Mouse (Mus musculus) stomach, embryonic 14.5 days (tissue): ENCODE measurements at regions not wholly inside any gene's neighbourhood (a gene's known extent, or its start where the extent isn't known, plus 50 kb on each side); places are given as distances from the start of the nearest gene placed in this dataset.

Source experiments
- ATAC-seq: fragments of 200-750 bp; cut with Nextera tagmentation; 2 replicates; pipeline ENCODE4 v1.8.0; 2017; ENCODE audit warnings: low read depth, moderate TSS enrichment; ENCODE audit not compliant: insufficient number of reproducible peaks, insufficient read depth, low FRiP score
- H3K27ac ChIP-seq: fragments of 300-500 bp; sonication (generic); 2 replicates; pipeline ENCODE4 v1.5.1; 2014; ENCODE audit warnings: mild to moderate bottlenecking, low read length, moderate library complexity, mixed read lengths
- H3K27me3 ChIP-seq: fragments of 300-500 bp; sonication (generic); 2 replicates; pipeline ENCODE4 v1.6.1; 2014; ENCODE audit warnings: low read length, control low read depth, mixed read lengths; ENCODE audit not compliant: control insufficient read depth, insufficient read depth
- H3K36me3 ChIP-seq: fragments of 300-500 bp; sonication (generic); 2 replicates; pipeline ENCODE4 v1.6.1; 2014; ENCODE audit warnings: mild to moderate bottlenecking, control low read depth, low read length, moderate library complexity, mixed read lengths; ENCODE audit not compliant: control insufficient read depth, insufficient read depth
- H3K4me1 ChIP-seq: fragments of 300-500 bp; sonication (generic); 2 replicates; pipeline ENCODE4 v1.6.1; 2014; ENCODE audit warnings: low read length, control low read depth, mixed read lengths; ENCODE audit not compliant: control insufficient read depth, insufficient read depth
- H3K4me2 ChIP-seq: fragments of 300-500 bp; sonication (generic); replicated peaks from 2 replicates; pipeline ENCODE4 v1.6.1; 2014; ENCODE audit warnings: low read depth, low read length, control low read depth
- H3K4me3 ChIP-seq: fragments of 300-500 bp; sonication (generic); 2 replicates; pipeline ENCODE4 v1.5.1; 2014; ENCODE audit warnings: low read depth, low read length, control low read depth
- H3K9ac ChIP-seq: fragments of 300-500 bp; sonication (generic); replicated peaks from 2 replicates; pipeline ENCODE4 v1.6.1; 2014; ENCODE audit warnings: low read depth, mild to moderate bottlenecking, control low read depth, low read length, moderate library complexity, mixed read lengths
- H3K9me3 ChIP-seq: fragments of 300-500 bp; sonication (generic); 2 replicates; pipeline ENCODE4 v1.6.1; 2016; ENCODE audit warnings: low read depth, low read length, control low read depth; ENCODE audit not compliant: control insufficient read depth
- WGBS: fragments of 180-500 bp; shearing (Covaris S2); extraction: QIAGEN DNeasy Blood & Tissue Kit; methylation state at CpG from one replicate; pipeline ENCODE4 v1.1.7; 2014; 5-methylcytosine and 5-hydroxymethylcytosine counted together

DNA sequence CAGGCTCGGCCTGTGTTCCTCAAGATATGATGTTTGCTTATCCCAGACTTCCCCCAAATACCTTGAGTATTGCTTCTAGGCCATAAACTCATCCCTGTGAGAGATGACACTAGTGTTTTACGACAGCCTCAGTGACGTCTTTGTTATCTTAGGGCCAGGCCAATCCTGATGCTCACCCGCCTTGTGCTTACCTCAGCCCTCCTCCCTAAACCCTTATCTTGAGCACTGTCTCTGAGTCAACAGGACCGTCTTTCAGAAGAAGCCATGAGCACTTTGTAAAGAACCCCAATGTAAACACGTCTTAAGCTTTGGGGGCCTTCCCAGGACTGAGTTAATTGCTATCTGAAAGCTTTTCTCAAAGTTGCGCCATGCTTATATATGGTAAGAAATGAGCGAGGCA lies 212.3 kb upstream of the Prickle1 start:
- Histone ChIP-seq H3K4me2 (no peak overlapping the region), H3K27ac (no peak overlapping the region), H3K9ac (no peak overlapping the region), H3K4me1 (no peaks in the 10 kb centered on the region), H3K9me3 (no peaks in the 10 kb centered on the region), H3K4me3 (no peak overlapping the region), H3K36me3 (no peaks in the 10 kb centered on the region), H3K27me3 (no peaks in the 10 kb centered on the region)
- 54% methylated on average over 8 of the region's 8 CpGs for WGBS
- ATAC-seq = no peak

DNA sequence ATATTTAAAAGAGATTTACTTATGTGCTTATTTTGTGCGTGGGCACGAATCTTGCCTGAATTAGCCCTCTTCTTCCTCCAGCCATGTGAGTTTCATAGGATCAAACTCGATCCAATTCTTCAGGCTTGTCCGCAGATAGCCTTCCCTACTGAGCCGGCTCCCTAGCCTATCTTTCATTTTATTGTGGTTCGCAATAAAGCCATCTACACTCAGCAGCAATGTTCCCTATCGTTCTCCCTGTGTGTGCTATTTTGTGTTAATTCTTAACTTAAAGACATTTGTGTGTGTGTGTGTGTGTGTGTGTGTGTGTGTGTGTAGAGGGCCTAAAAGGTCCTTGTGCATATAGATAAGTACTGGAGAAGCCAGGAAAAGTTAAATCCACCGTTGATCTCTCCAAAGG lies 211.8 kb upstream of the Prickle1 start:
- H3K27me3 ChIP-seq = no peaks in the 10 kb centered on the region
- WGBS = 88% methylated on average over 8 of the region's 8 CpGs
- no peak overlapping the region for H3K4me3 ChIP-seq
- no peak overlapping the region for H3K9ac ChIP-seq
- no peak for ATAC-seq
- no peak overlapping the region for H3K4me2 ChIP-seq
- no peaks in the 10 kb centered on the region for H3K36me3 ChIP-seq
- H3K27ac ChIP-seq = no peak overlapping the region
- H3K4me1 ChIP-seq = no peaks in the 10 kb centered on the region
- H3K9me3 ChIP-seq = no peaks in the 10 kb centered on the region

DNA sequence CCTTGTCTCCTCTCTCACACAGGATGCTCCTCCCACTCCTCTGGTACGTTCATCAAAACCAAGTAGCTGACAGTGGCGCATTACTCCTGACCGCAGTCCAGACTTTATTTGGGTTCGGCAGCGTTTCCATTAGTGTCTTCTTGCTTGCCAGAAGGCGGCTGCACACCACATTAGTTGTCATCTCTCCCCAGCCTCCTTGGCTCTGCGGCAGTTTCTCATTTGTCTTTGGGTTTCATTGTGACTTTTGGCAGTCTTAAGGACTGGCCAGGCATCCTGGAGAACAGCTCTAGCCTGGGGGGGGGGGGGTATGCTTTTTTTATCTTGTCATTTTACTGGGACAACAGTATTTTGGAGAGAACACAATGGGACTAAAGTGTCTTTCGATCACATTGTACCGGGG lies 209.0 kb upstream of the Prickle1 start:
- no peaks in the 10 kb centered on the region for H3K4me1 ChIP-seq
- no peak for ATAC-seq
- H3K27me3 ChIP-seq = no peaks in the 10 kb centered on the region
- no peak overlapping the region for H3K4me3 ChIP-seq
- no peak overlapping the region for H3K9ac ChIP-seq
- no peak overlapping the region for H3K27ac ChIP-seq
- 41% methylated on average over 9 of the region's 9 CpGs for WGBS
- no peak overlapping the region for H3K4me2 ChIP-seq
- H3K36me3 ChIP-seq = no peaks in the 10 kb centered on the region
- H3K9me3 ChIP-seq = no peaks in the 10 kb centered on the region

DNA sequence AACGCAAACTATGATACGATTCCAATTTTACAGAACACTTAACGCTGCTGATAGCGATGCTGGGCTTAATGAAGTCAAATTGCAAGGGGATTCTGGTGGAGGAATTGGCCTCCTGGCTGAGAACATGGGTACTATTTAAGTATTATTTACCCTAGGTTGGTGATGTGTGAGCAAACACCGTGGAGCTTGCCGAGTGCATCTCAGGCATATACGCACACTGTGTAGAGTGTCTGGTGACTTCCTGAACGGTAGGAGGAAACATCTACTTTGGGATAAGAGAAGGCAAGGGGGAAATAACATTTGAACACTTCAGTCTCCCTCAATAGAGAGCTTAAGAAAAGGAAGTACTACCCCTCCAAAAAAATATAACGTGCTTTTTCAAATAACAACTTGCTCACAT lies 194.8 kb upstream of the Prickle1 start:
- no peak overlapping the region for H3K4me3 ChIP-seq
- WGBS = 66% methylated on average over 9 of the region's 9 CpGs
- ATAC-seq = no peak
- H3K27ac ChIP-seq = no peak overlapping the region
- H3K9ac ChIP-seq = no peak overlapping the region
- H3K9me3 ChIP-seq = no peaks in the 10 kb centered on the region
- no peak overlapping the region for H3K4me2 ChIP-seq
- no peaks in the 10 kb centered on the region for H3K27me3 ChIP-seq
- no peaks in the 10 kb centered on the region for H3K4me1 ChIP-seq
- H3K36me3 ChIP-seq = no peaks in the 10 kb centered on the region

DNA sequence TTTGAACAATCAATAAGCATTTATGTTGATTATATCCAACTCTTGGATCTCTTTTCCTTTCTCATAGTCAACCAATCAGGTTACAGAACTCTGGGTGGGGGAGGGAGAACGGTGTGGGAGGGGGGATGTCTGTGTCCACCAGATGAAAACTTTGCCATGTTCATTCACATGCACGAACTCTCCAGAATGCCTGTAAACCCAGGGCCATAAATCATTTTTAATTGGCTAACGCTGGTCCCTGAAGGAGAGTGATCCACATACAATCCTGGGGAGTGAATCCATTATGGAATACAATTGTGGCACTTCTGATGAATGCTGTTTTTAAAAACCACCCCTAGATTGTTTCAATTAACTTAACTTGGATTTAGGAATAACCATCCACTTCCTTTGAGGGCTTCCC lies 194.1 kb upstream of the Prickle1 start:
- no peak for ATAC-seq
- Histone ChIP-seq H3K4me2 (no peak overlapping the region), H3K36me3 (no peaks in the 10 kb centered on the region), H3K4me1 (no peaks in the 10 kb centered on the region), H3K9ac (no peak overlapping the region), H3K9me3 (no peaks in the 10 kb centered on the region), H3K4me3 (no peak overlapping the region), H3K27ac (no peak overlapping the region), H3K27me3 (no peaks in the 10 kb centered on the region)
- 44% methylated on average over 3 of the region's 3 CpGs for WGBS

DNA sequence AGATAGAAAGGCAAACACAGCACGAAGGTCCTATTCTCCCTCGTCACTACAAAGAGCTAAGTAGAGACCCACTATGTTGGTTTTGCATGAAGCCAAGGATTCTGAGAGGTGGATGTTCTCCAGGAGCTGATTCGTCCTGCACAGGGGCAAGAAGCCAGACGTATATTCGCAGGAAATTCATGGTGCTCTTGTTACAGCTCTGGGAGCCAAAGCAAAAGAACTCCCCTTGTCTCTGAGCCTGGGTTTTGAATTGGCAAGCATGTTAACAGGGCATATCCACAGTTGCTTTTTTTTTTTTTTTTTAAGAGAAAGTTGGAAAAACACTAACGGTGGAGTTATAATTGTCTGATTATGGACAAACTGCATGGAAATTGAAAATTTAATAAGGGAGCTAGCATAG lies 191.7 kb upstream of the Prickle1 start:
- H3K9me3 ChIP-seq = no peaks in the 10 kb centered on the region
- H3K4me1 ChIP-seq = no peaks in the 10 kb centered on the region
- no peak overlapping the region for H3K9ac ChIP-seq
- no peaks in the 10 kb centered on the region for H3K27me3 ChIP-seq
- no peak for ATAC-seq
- H3K4me3 ChIP-seq = no peak overlapping the region
- 90% methylated on average over 6 of the region's 6 CpGs for WGBS
- no peak overlapping the region for H3K4me2 ChIP-seq
- no peaks in the 10 kb centered on the region for H3K36me3 ChIP-seq
- no peak overlapping the region for H3K27ac ChIP-seq

DNA sequence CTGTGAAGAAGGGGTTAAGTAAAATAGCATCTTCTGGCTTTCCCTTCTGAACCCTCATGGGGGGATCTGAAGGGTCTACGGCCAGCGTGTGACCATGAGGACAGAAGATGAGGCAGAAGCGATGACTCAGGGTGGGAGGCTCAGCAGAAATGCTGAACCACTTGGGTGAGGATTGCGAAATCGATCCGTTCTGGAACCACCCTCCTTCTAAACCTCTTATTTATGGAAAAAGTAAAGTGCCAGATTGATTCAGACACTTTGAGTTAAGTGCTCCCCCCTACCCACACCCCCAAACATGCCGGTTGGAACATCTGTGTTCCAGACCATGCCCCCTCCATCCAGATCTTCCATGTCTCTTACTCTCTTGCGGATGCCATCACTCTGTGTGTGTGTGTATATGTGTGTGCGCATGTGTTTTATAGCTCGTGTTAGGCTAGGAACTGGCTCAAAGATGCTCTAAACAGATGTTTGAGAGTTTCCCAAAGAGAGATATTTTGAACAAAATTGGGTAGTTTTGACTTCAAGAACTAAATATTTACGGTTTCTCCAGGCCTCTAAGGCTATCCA lies 190.2 kb upstream of the Prickle1 start:
- Histone ChIP-seq H3K27me3 (no peaks in the 10 kb centered on the region), H3K27ac (no peak overlapping the region), H3K9ac (no peak overlapping the region), H3K9me3 (no peaks in the 10 kb centered on the region), H3K36me3 (no peaks in the 10 kb centered on the region), H3K4me2 (no peak overlapping the region), H3K4me3 (no peak overlapping the region), H3K4me1 (no peaks in the 10 kb centered on the region)
- WGBS = 83% methylated on average over 11 of the region's 11 CpGs
- ATAC-seq = no peak

DNA sequence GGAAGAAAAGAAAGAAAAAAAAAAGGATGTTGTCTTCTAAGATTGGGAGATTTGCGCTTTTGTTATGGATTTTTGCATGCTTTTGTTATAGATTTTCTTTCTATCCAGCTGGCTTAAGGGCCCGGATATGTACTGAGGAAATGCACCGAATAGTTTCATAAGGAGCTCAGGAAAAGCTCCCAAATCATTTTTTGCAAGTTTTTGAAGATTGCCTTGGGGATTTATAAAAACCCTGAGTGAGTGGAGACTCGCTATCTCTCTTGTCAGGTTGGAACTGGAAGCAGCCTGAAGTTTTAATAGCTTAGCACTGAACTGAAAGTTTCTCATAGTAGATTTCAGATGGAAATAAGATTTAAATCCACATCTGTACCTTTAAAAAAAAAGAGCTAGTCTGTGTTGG lies 188.0 kb upstream of the Prickle1 start:
- no peak overlapping the region for H3K27ac ChIP-seq
- no peak for ATAC-seq
- WGBS = 77% methylated on average over 4 of the region's 4 CpGs
- no peaks in the 10 kb centered on the region for H3K9me3 ChIP-seq
- H3K9ac ChIP-seq = no peak overlapping the region
- H3K4me3 ChIP-seq = no peak overlapping the region
- H3K4me2 ChIP-seq = no peak overlapping the region
- no peaks in the 10 kb centered on the region for H3K4me1 ChIP-seq
- H3K36me3 ChIP-seq = no peaks in the 10 kb centered on the region
- H3K27me3 ChIP-seq = no peaks in the 10 kb centered on the region

DNA sequence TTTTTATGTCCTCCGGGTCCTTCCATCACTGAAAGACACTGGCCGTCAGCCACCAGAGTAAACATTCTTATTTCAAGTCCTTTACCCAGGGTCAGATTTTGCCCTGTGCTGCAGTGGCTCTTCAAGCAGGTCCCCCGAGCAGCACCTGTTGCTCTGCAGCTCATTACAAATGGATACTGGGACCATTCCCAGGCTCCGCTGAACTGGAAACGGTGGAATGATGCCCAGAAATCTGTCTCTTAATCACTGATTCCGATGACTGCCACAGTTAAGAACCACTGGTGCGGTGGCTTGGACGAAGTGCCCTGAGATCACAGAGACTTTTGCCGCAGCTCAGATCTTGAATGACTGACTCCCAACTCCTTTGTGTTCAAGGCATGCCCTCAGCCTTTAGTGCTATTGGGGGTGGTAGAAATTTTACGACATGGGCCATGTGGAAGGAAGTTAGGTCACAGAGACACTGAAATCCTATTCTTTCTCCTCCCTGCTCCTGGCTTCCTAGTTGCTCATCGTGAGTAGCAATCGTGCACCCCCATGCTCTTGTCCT lies 179.6 kb upstream of the Prickle1 start:
- 72% methylated on average over 12 of the region's 12 CpGs for WGBS
- no peaks in the 10 kb centered on the region for H3K27me3 ChIP-seq
- no peak overlapping the region for H3K9ac ChIP-seq
- no peak for ATAC-seq
- no peak overlapping the region for H3K27ac ChIP-seq
- H3K4me1 ChIP-seq = no peaks in the 10 kb centered on the region
- no peaks in the 10 kb centered on the region for H3K36me3 ChIP-seq
- H3K4me2 ChIP-seq = no peak overlapping the region
- H3K4me3 ChIP-seq = no peak overlapping the region
- H3K9me3 ChIP-seq = no peaks in the 10 kb centered on the region
